Mouse (Mus musculus) liver, embryonic 14.5 days (tissue): ENCODE data around the gene Cyb561d2. TPM values are rescaled to one million over a fixed set of nuclear protein-coding genes. Genes with fewer than 3 reads are reported as not detected.
A peak's percentile ranks its signal among the peaks of the same experiment; 100 is the strongest.

Experiments
- ATAC-seq: fragments of 200-750 bp; cut with Nextera tagmentation; 2 replicates; pipeline ENCODE4 v1.8.0; 2017; ENCODE audit warnings: moderate number of reproducible peaks, mild to moderate bottlenecking, moderate library complexity; ENCODE audit not compliant: insufficient read depth
- DNase-seq, 3 experiments: peaks; one replicate each; pipeline ENCODE4 v3.0.0-alpha.2; 2012 to 2013; ENCODE audit warnings: low read depth in 3 of 3, low spot score in 3 of 3
- H3K27ac ChIP-seq: fragments of 300-500 bp; sonication (generic); 2 replicates; pipeline ENCODE4 v1.5.1; 2014; ENCODE audit warnings: moderate library complexity, mild to moderate bottlenecking, control low read depth, inconsistent platforms
- H3K27me3 ChIP-seq: fragments of 300-500 bp; sonication (generic); 2 replicates; pipeline ENCODE4 v1.6.1; 2014; ENCODE audit warnings: mild to moderate bottlenecking, low read length, moderate library complexity; ENCODE audit not compliant: control insufficient read depth, insufficient read depth
- H3K36me3 ChIP-seq: fragments of 300-500 bp; sonication (generic); replicated peaks from 2 replicates; pipeline ENCODE4 v1.6.1; 2014; ENCODE audit warnings: low read depth; ENCODE audit not compliant: control insufficient read depth, insufficient read depth
- H3K4me1 ChIP-seq, 2 experiments: fragments of 200-500 bp in 1 of 2; fragments of 300-500 bp in 1 of 2; sonication (generic) in 1 of 2; replicated peaks; 2 replicates each; pipeline ENCODE4 v1.6.1; 2012 to 2014; ENCODE audit warnings: antibody characterized with exemption in 1 of 2, inconsistent platforms in 1 of 2, low read length in 1 of 2; ENCODE audit not compliant: control insufficient read depth in 2 of 2, insufficient read depth in 2 of 2
- H3K4me2 ChIP-seq: fragments of 300-500 bp; sonication (generic); 2 replicates; pipeline ENCODE4 v1.6.1; 2014; ENCODE audit warnings: low read depth, mild to moderate bottlenecking, control low read depth, moderate library complexity
- H3K4me3 ChIP-seq, 2 experiments: fragments of 200-500 bp in 1 of 2; fragments of 300-500 bp in 1 of 2; sonication (generic) in 1 of 2; 2 replicates each; pipeline ENCODE4 v1.5.1; 2012 to 2014; ENCODE audit warnings: low read depth in 2 of 2, low read length in 2 of 2, mild to moderate bottlenecking in 2 of 2, control low read depth in 1 of 2, inconsistent platforms in 1 of 2, moderate library complexity in 1 of 2; ENCODE audit not compliant: insufficient read depth in 1 of 2
- H3K9ac ChIP-seq: fragments of 300-500 bp; sonication (generic); replicated peaks from 2 replicates; pipeline ENCODE4 v1.6.1; 2014; ENCODE audit warnings: mild to moderate bottlenecking, control low read depth, moderate library complexity
- H3K9me3 ChIP-seq: fragments of 300-500 bp; sonication (generic); 2 replicates; pipeline ENCODE4 v1.6.1; 2016; ENCODE audit warnings: low read length, mixed read lengths; ENCODE audit not compliant: control insufficient read depth
- CTCF ChIP-seq: IDR thresholded peaks from 2 replicates; pipeline ENCODE4 v1.5.1; 2016; ENCODE audit warnings: antibody characterized with exemption, low read depth, control low read depth
- EP300 ChIP-seq: IDR thresholded peaks from 2 replicates; pipeline ENCODE4 v1.6.1; 2016; ENCODE audit warnings: antibody characterized with exemption, low read depth
- WGBS: fragments of 180-500 bp; shearing (Covaris S2); extraction: QIAGEN DNeasy Blood & Tissue Kit; methylation state at CpG from one replicate; pipeline ENCODE4 v1.1.7; 2014; ENCODE audit not compliant: insufficient replicate concordance; 5-methylcytosine and 5-hydroxymethylcytosine counted together
- polyA plus RNA-seq, 2 experiments: library from polyadenylated mRNA; depleted of rRNA in 1 of 2; stranded (reverse) in 1 of 2; unstranded in 1 of 2; fragments of >200 nt; fragmentation: Nextera tagmentation in 1 of 2; extraction: Ambion mirVana in 1 of 2; gene quantifications; 2 replicates each; pipeline versions ENCODE4 v1.2.1 to v1.2.3; 2012 to 2014

The Cyb561d2 gene
- polyA plus RNA-seq, 2 experiments = 9.8 to 14.1 TPM

GRCm38 (mm10) chr9:107540420-107540819, 1.6 kb downstream of the Cyb561d2 start:
- no peak overlapping the region for H3K4me3 ChIP-seq
- no peak overlapping the region for H3K4me2 ChIP-seq
- H3K36me3 ChIP-seq = peaks cover 27% of the 10 kb centered on the region
- WGBS = 62% methylated on average over 4 of the region's 4 CpGs
- H3K27ac ChIP-seq = no peak overlapping the region
- ATAC-seq = no peak
- no peak overlapping the region for H3K9ac ChIP-seq
- H3K9me3 ChIP-seq = no peaks in the 10 kb centered on the region
- H3K27me3 ChIP-seq = no peaks in the 10 kb centered on the region
- TF ChIP-seq EP300 (no peak), CTCF (no peak)
- DNase-seq = no peak
- H3K4me1 ChIP-seq = peaks cover 11 to 28% of the 10 kb centered on the region in 2 experiments

GRCm38 (mm10) chr9:107539940-107540339, 2.1 kb downstream of the Cyb561d2 start:
- Histone ChIP-seq H3K27ac (no peak overlapping the region), H3K9ac (no peak overlapping the region), H3K36me3 (peaks cover 27% of the 10 kb centered on the region), H3K4me1 (peaks cover 13 to 28% of the 10 kb centered on the region in 2 experiments), H3K27me3 (no peaks in the 10 kb centered on the region), H3K4me2 (no peak overlapping the region), H3K4me3 (no peak overlapping the region), H3K9me3 (no peaks in the 10 kb centered on the region)
- ATAC-seq (no peak), DNase-seq (no peak)
- TF ChIP-seq EP300 = no peak
- no peak for TF ChIP-seq CTCF
- 85% methylated on average over 8 of the region's 8 CpGs for whole genome bisulfite sequencing

GRCm38 (mm10) chr9:107538711-107539110, 3.3 kb downstream of the Cyb561d2 start:
- WGBS = 85% methylated on average over 3 of the region's 3 CpGs
- H3K4me1 ChIP-seq = peaks cover 13 to 28% of the 10 kb centered on the region in 2 experiments
- H3K27me3 ChIP-seq = no peaks in the 10 kb centered on the region
- H3K4me3 ChIP-seq = no peak overlapping the region
- H3K9ac ChIP-seq = no peak overlapping the region
- H3K27ac ChIP-seq = no peak overlapping the region
- no peak for ATAC-seq
- H3K9me3 ChIP-seq = no peaks in the 10 kb centered on the region
- TF ChIP-seq CTCF (no peak), EP300 (no peak)
- H3K36me3 ChIP-seq = peaks cover 27% of the 10 kb centered on the region
- no peak for DNase-seq
- H3K4me2 ChIP-seq = no peak overlapping the region

- no peak overlapping the region for H3K27ac ChIP-seq
- peaks cover 13 to 32% of the 10 kb centered on the region in 2 experiments for H3K4me1 ChIP-seq
- H3K4me2 ChIP-seq = no peak overlapping the region
- 83% methylated on average over 7 of the region's 7 CpGs for WGBS
- H3K4me3 ChIP-seq = no peak overlapping the region
- DNase-seq (no peak), ATAC-seq (no peak)
- H3K27me3 ChIP-seq = no peaks in the 10 kb centered on the region
- TF ChIP-seq EP300 = no peak
- no peak for TF ChIP-seq CTCF
- H3K9me3 ChIP-seq = no peaks in the 10 kb centered on the region
- peaks cover 27% of the 10 kb centered on the region for H3K36me3 ChIP-seq
- H3K9ac ChIP-seq = no peak overlapping the region
Observed at GRCm38 (mm10) chr9:107538231-107538630, 3.8 kb downstream of the Cyb561d2 start.

- Histone ChIP-seq H3K9me3 (no peaks in the 10 kb centered on the region), H3K27ac (peak overlapping the region; percentile 65), H3K4me2 (peak overlapping the region; percentile 82), H3K27me3 (no peaks in the 10 kb centered on the region), H3K9ac (peak overlapping the region; percentile 94), H3K36me3 (peaks cover 23% of the 10 kb centered on the region), H3K4me3 (peak overlapping the region; percentile 81 to 94), H3K4me1 (peaks cover 8 to 22% of the 10 kb centered on the region in 2 experiments)
- under 1% methylated on average over 40 of the region's 40 CpGs for WGBS
- no peak for DNase-seq
- TF ChIP-seq EP300 (no peak), CTCF (no peak)
- peak; percentile 50 for ATAC-seq
Observed at GRCm38 (mm10) chr9:107534408-107535202, 7.4 kb downstream of the Cyb561d2 start.
